Mouse (Mus musculus) lung, postnatal 0 days (tissue): Measurements from ENCODE around the gene Lmna. TPM values are rescaled to one million over a fixed set of nuclear protein-coding genes. Genes with fewer than 3 reads are reported as not detected.

ENCODE experiments used
- ATAC-seq: fragments of 200-750 bp; cut with Nextera tagmentation; 2 replicates; pipeline ENCODE4 v1.8.0; 2017; ENCODE audit warnings: moderate library complexity
- DNase-seq: peaks from one replicate; pipeline ENCODE4 v3.0.0-alpha.2; 2016; ENCODE audit warnings: low spot score
- H3K27ac ChIP-seq: fragments of 300-500 bp; sonication (generic); 2 replicates; pipeline ENCODE4 v1.5.1; 2014; ENCODE audit warnings: antibody characterized with exemption, mild to moderate bottlenecking, low read length, mixed read lengths
- H3K27me3 ChIP-seq: fragments of 300-500 bp; sonication (generic); replicated peaks from 2 replicates; pipeline ENCODE4 v1.6.1; 2014; ENCODE audit warnings: low read length, mixed read lengths; ENCODE audit not compliant: insufficient read depth
- H3K36me3 ChIP-seq: fragments of 300-500 bp; sonication (generic); 2 replicates; pipeline ENCODE4 v1.6.1; 2014; ENCODE audit warnings: low read length, mixed read lengths; ENCODE audit not compliant: insufficient read depth
- H3K4me1 ChIP-seq: fragments of 300-500 bp; sonication (generic); 2 replicates; pipeline ENCODE4 v1.6.1; 2014; ENCODE audit warnings: antibody characterized with exemption, low read depth, low read length, mixed read lengths; ENCODE audit not compliant: insufficient read depth
- H3K4me2 ChIP-seq: fragments of 300-500 bp; sonication (generic); replicated peaks from 2 replicates; pipeline ENCODE4 v1.6.1; 2014; ENCODE audit warnings: low read depth, mild to moderate bottlenecking, low read length, moderate library complexity, mixed read lengths
- H3K4me3 ChIP-seq: fragments of 300-500 bp; sonication (generic); 2 replicates; pipeline ENCODE4 v1.5.1; 2014; ENCODE audit warnings: low read depth, low read length
- H3K9ac ChIP-seq: fragments of 300-500 bp; sonication (generic); replicated peaks from 2 replicates; pipeline ENCODE4 v1.6.1; 2014; ENCODE audit warnings: low read depth, mild to moderate bottlenecking
- H3K9me3 ChIP-seq: fragments of 300-500 bp; sonication (generic); 2 replicates; pipeline ENCODE4 v1.6.1; 2016; ENCODE audit warnings: low read length, mixed read lengths
- CTCF ChIP-seq: IDR thresholded peaks from 2 replicates; pipeline ENCODE4 v1.5.1; 2016; ENCODE audit warnings: antibody characterized with exemption, mild to moderate bottlenecking
- EP300 ChIP-seq: IDR thresholded peaks from 2 replicates; pipeline ENCODE4 v1.6.1; 2016; ENCODE audit warnings: antibody characterized with exemption, mild to moderate bottlenecking, control low read depth
- WGBS: fragments of 180-500 bp; shearing (Covaris S2); extraction: QIAGEN DNeasy Blood & Tissue Kit; methylation state at CpG from one replicate; pipeline ENCODE4 v1.1.7; 2014; 5-methylcytosine and 5-hydroxymethylcytosine counted together
- polyA plus RNA-seq: library from polyadenylated mRNA; unstranded; fragments of >200 nt; fragmentation: Nextera tagmentation; extraction: Ambion mirVana; gene quantifications from 2 replicates; pipeline ENCODE4 v1.2.1, GENCODE M21; 2015

Gene Lmna
- polyA plus RNA-seq, 1 experiment from 2014 or later = 216 TPM

GRCm38 (mm10) chr3:88511559-88511958, 1.8 kb upstream of the Lmna start:
- peak overlapping the region; percentile 81 for H3K27ac ChIP-seq
- no peak overlapping the region for H3K9ac ChIP-seq
- 45% methylated on average over 4 of the region's 4 CpGs for WGBS
- H3K4me3 ChIP-seq = no peak overlapping the region
- no peaks in the 10 kb centered on the region for H3K9me3 ChIP-seq
- ATAC-seq (no peak), DNase-seq (no peak)
- TF ChIP-seq CTCF (peak; percentile 35), EP300 (no peak)
- H3K4me2 ChIP-seq = no peak overlapping the region
- no peaks in the 10 kb centered on the region for H3K36me3 ChIP-seq
- no peaks in the 10 kb centered on the region for H3K27me3 ChIP-seq
- peaks cover 31% of the 10 kb centered on the region for H3K4me1 ChIP-seq

GRCm38 (mm10) chr3:88510421-88511289, 899 bp upstream of the Lmna start:
- ATAC-seq (no peak), DNase-seq (no peak)
- peak overlapping the region; percentile 92 for H3K27ac ChIP-seq
- H3K36me3 ChIP-seq = no peaks in the 10 kb centered on the region
- TF ChIP-seq EP300 (no peak), CTCF (no peak)
- H3K27me3 ChIP-seq = no peaks in the 10 kb centered on the region
- no peaks in the 10 kb centered on the region for H3K9me3 ChIP-seq
- WGBS = 42% methylated on average over 13 of the region's 13 CpGs
- peaks cover 31% of the 10 kb centered on the region for H3K4me1 ChIP-seq
- H3K9ac ChIP-seq = no peak overlapping the region; the same call in 1 of the 2 replicates
- peak overlapping the region; percentile 59 for H3K4me2 ChIP-seq
- H3K4me3 ChIP-seq = no peak overlapping the region

GRCm38 (mm10) chr3:88509250-88509649, 506 bp downstream of the Lmna start:
- H3K9me3 ChIP-seq = no peaks in the 10 kb centered on the region
- peak overlapping the region; percentile 59 for H3K4me2 ChIP-seq
- TF ChIP-seq CTCF = no peak
- TF ChIP-seq EP300 = no peak
- peak overlapping the region; percentile 32; the same call in 1 of the 2 replicates for H3K4me3 ChIP-seq
- peaks cover 26% of the 10 kb centered on the region for H3K4me1 ChIP-seq
- H3K36me3 ChIP-seq = no peaks in the 10 kb centered on the region
- ATAC-seq (no peak), DNase-seq (peak; percentile 7)
- 0 out of 2 replicates have a peak overlapping the region, but pooled peaks have one; percentile 26 for H3K9ac ChIP-seq
- H3K27ac ChIP-seq = peak overlapping the region; percentile 92
- 52% methylated on average over 3 of the region's 3 CpGs for WGBS
- no peaks in the 10 kb centered on the region for H3K27me3 ChIP-seq

GRCm38 (mm10) chr3:88505765-88506164, 4.0 kb downstream of the Lmna start:
- Histone ChIP-seq H3K4me3 (no peak overlapping the region), H3K9me3 (no peaks in the 10 kb centered on the region), H3K27me3 (no peaks in the 10 kb centered on the region), H3K4me1 (peaks cover 20% of the 10 kb centered on the region; the same call in 1 of the 2 replicates), H3K9ac (no peak overlapping the region), H3K4me2 (no peak overlapping the region), H3K36me3 (no peaks in the 10 kb centered on the region), H3K27ac (no peak overlapping the region)
- WGBS = 46% methylated on average over 7 of the region's 7 CpGs
- DNase-seq = no peak
- no peak for ATAC-seq
- no peak for TF ChIP-seq EP300
- peak; percentile 17 for TF ChIP-seq CTCF

- ATAC-seq (no peak), DNase-seq (no peak)
- Histone ChIP-seq H3K36me3 (no peaks in the 10 kb centered on the region), H3K9ac (no peak overlapping the region), H3K27ac (no peak overlapping the region), H3K27me3 (no peaks in the 10 kb centered on the region), H3K4me2 (no peak overlapping the region), H3K4me3 (no peak overlapping the region), H3K4me1 (peaks cover 20% of the 10 kb centered on the region; the same call in 1 of the 2 replicates), H3K9me3 (no peaks in the 10 kb centered on the region)
- TF ChIP-seq EP300 (no peak), CTCF (no peak)
- WGBS = 58% methylated on average over 6 of the region's 6 CpGs
Observed at GRCm38 (mm10) chr3:88505081-88505480, 4.7 kb downstream of the Lmna start.

GRCm38 (mm10) chr3:88503881-88504746, 5.6 kb downstream of the Lmna start:
- no peaks in the 10 kb centered on the region for H3K36me3 ChIP-seq
- ATAC-seq (no peak), DNase-seq (peak; percentile 53)
- no peak overlapping the region for H3K4me2 ChIP-seq
- H3K4me1 ChIP-seq = peaks cover 14% of the 10 kb centered on the region; the same call in 1 of the 2 replicates
- H3K4me3 ChIP-seq = no peak overlapping the region
- WGBS = 53% methylated on average over 8 of the region's 8 CpGs
- no peaks in the 10 kb centered on the region for H3K9me3 ChIP-seq
- TF ChIP-seq CTCF (no peak), EP300 (no peak)
- no peak overlapping the region for H3K9ac ChIP-seq
- H3K27me3 ChIP-seq = no peaks in the 10 kb centered on the region
- peak overlapping the region; percentile 92 for H3K27ac ChIP-seq
